Mouse (Mus musculus) urinary bladder, adult 18-20 months (tissue): ENCODE measurements around the gene Alg1.
"Not testable (repeated sequence)": the region's sequence is repeated elsewhere in the genome, so short reads cannot be mapped to it uniquely, and the experiment has no call there.

Source experiments
- DNase-seq, 2 experiments: peaks; one replicate each; pipeline ENCODE4 v3.0.0; 2022; ENCODE audit warnings: low spot score in 2 of 2, mixed read lengths in 2 of 2

The Alg1 gene

GRCm38 (mm10) chr16:5233418-5234313 lies at the start of gene Alg1:
Gene Alg1, plus strand, starts transcription at chr16:5233621.
- peak; percentile 85 to 90 for DNase-seq

DNA sequence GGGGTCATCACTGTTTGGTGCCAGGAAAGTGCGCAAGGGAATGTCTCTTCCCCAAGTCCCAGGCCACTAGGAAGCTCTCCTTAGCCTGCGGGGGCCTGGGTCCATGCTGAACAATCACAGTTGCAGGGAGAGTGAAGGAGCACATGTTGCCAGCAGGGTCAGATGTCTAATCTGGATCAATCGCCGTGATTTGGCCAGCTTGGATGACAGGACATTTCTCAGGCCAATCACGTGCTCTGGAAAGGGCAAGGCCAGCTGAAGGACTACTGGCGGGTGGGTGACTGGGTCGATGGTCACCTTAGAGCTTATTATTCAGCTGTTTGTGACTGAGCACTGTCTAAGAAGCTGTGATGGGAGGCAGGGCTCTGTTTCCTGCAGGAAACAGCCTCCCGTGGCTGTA lies 49.3 kb upstream of the Alg1 start:
- DNase-seq: no peak

GRCm38 (mm10) chr16:5184956-5185355 lies 48.5 kb upstream of the Alg1 start:
- no peak for DNase-seq

GRCm38 (mm10) chr16:5185691-5186090 lies 47.7 kb upstream of the Alg1 start:
- no peak for DNase-seq

DNA sequence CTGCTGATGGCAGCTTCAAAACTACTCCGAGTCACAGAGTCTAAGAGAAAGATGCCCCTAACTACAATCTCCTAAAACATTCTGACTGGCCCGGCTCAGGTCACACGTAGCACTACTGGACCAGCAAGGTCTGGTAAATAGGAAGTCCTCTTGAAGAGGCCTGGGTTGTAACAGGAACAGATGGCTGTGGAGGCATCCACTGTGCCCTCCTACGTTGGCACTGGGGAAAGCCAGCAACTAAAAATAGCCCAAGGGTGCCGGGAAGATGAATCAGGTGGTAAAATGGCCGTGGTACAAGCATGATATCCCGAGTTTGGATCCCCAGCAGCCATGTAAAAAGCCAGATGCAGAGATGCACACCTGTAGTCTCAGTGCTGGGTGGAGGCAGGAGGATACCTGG lies 47.2 kb upstream of the Alg1 start:
- DNase-seq: no peak

- peak in 1 of 2 experiments; percentile 11 for DNase-seq
These were observed 38.3 kb upstream of the Alg1 start for GRCm38 (mm10) chr16:5195080-5195479.

- peak in 1 of 2 experiments; percentile 35 for DNase-seq
These were observed 30.7 kb upstream of the Alg1 start for GRCm38 (mm10) chr16:5202681-5203080.

GRCm38 (mm10) chr16:5203200-5203599 lies 30.2 kb upstream of the Alg1 start:
- peak in 1 of 2 experiments; percentile 39 for DNase-seq

DNA sequence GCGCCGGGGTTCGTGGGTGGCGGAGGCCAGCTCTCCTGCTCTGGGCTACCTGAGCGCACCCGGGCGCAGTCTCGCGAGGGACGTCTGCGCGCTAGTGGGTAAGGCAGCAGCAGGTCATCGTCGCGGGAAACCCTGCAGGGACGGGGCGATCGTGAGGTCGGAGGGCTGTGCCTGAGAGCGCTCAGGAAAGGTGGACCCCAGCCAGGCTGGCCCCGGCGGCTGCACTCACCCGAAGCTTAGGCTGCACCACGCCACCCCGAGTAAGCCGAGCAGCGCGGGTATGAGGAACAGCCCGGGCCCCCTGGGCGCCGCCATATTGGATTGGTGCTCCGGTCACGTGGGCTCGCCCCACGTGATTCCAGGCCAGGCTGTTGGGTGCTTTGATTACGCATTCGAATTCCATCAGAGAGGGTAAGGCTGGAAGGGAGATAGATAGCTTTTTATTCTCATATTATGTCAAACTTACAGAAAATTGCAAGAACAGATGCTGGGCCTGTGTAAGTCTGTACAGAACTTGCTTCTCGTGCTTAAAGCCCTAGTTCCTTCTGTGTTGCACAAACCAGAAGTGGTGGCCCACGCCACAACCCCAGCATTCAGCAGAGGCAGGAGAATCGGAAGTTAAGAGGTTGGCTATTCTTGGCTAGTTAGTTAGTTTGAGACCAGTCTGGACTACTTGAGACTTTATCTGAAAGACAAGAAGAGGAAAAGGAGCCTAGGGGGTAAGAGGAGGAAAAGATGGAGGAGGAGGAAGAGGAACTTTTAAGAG lies 29.6 kb upstream of the Alg1 start, which contains the start of gene Nagpa:
Nagpa (minus strand) TSS at position 345 of the 766 bp plus-strand sequence.
- DNase-seq: peak; percentile 67 to 78

GRCm38 (mm10) chr16:5205431-5205970 lies 27.9 kb upstream of the Alg1 start:
- DNase-seq: no peak

DNA sequence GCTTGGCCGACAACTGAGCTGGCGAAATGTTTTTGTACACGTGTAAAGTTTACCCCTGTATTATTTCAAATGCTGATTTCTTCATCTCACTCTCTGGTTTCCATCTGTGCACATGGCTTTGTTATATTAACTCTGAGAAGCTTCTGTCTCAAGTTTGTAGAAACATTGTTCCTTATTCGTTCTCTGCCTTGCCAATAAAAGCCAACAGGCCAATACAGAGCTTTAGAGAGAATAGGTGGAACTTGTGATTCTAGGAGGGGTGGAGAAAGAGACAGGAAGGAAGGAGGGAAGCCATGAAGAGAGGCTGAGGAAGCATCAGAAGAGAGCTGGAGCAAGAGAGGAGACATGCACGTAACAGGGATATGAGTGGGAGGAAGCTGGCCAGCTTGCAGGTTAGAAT lies 27.4 kb upstream of the Alg1 start:
- no peak for DNase-seq

- DNase-seq: no peak
These were observed 23.1 kb upstream of the Alg1 start for GRCm38 (mm10) chr16:5210365-5210764.

DNA sequence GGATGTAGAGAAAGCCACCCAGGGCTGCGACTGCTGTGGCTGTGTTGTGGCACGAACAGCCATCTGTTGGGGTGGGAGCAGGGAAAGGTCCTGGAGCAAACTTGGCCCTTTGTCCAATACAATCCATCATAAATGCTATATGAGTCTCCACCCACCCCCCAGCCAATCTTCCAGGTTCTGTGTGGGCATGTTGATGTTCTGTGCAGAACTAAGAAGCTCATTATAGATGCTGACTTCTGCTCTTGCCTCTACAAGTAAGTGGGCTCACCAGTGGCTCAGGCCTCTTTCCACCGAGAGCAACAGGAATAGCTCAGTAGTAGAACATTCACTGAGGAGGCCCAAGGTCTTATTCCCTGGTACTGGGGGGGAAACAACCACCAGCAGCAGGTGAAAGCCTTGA lies 21.3 kb upstream of the Alg1 start:
- DNase-seq: no peak

DNA sequence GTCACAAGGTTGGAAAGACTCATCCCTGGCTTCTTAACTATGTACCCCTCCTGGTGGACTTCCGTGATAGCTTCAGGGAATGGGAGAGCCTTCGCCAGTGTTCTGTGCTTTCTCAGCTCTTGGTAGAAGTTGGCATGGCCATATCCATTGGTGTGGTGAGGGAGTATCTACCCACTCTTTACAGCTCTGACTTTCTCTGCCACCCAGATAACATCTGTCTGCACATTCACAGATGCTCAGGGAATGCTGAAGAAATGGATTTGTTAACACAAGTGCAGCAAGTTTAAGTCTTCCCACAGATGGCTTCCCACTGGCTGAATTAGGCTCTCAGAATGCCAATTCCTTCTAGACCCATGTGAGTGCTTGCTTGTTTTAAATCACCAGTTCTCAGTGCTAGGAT lies 19.3 kb upstream of the Alg1 start:
- no peak for DNase-seq

- no peak for DNase-seq
These were observed 16.7 kb upstream of the Alg1 start for GRCm38 (mm10) chr16:5216686-5217085.

- no peak for DNase-seq
These were observed 15.9 kb upstream of the Alg1 start for GRCm38 (mm10) chr16:5217341-5218133.

- DNase-seq: no peak
These were observed 12.0 kb upstream of the Alg1 start for GRCm38 (mm10) chr16:5221403-5221802.

- no peak for DNase-seq
These were observed 11.3 kb upstream of the Alg1 start, which contains the start of gene AU021092 for GRCm38 (mm10) chr16:5222140-5222539. Gene AU021092, minus strand, starts transcription at chr16:5222299.

DNA sequence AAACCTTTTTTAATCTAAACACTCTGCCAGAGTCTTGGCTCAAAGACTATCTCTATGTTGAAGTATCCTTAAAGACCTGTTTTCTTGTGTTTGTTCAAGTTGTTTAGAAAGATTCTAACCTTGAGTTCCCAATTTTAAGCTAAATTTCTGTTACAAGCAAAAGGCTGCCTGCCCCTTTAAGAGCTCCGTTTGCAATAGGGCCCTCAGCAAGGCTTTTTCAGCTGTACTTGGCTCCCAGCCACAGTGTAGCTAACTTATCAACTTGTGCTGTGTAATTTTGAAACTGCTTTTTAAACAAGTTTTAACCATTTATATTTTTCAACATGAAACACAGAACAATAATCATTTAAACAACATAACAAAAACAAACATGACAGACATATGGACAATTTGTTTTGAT lies 6.9 kb upstream of the Alg1 start:
- DNase-seq: not testable (repeated sequence)

DNA sequence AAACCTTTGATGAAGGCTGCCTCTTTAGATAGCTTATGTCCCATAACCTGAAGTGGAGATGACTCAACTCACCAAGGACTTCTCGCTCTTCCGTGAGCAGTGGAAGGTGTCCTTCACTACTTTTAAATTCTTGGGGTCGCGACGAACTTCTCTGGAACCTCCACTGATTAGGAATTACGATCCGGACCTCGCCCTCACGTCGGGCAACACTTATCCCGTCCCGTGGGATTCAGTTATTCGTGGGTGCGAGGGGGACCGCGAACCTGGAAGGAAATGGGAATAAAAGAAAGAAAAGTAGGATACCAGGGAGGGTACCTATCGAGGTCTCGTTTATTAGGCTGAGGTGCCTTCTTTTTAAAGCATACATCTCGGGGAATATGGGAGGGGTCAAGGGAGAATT lies 5.9 kb upstream of the Alg1 start:
- not testable (repeated sequence) for DNase-seq

- not testable (repeated sequence) for DNase-seq
These were observed 5.3 kb upstream of the Alg1 start for GRCm38 (mm10) chr16:5228103-5228502.
